In the genomic region with DNA sequence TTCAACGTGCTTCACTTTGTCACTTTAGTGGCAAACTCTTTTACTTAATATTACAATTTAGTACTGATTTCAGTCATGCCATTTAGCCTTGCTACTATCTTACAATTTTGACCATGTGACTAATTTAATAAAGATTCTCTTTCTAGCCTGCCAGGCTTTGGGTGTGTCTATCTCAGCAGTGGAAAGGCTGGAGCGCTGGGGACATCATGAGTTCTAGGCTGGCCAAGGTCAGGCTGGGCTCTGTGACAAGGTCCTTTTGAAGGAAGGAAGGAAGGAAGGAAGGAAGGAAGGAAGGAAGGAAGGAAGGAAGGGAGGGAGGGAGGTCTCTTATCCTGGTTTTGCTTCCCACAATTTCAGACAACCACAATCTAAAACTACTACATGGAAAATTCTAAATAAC, we compare ENCODE assay signal across 27 mouse cellular contexts. TPM values are rescaled to one million over a fixed set of nuclear protein-coding genes. Genes with fewer than 3 reads are reported as not detected.
"Had no signal": no experiment of that assay in that cellular context is flagged by ENCODE, and none has a peak within 500 bp of the region (broad histone marks: within the 10 kb centered on the region; RNA-seq: fewer than 3 reads in every experiment).

No protein-coding gene starts in this region.

- DNase-seq: gastrocnemius, adult 2 months; gastrocnemius, postnatal 10 days; gastrocnemius, postnatal 25 days; heart, adult 2 months; heart, postnatal 10 days; heart, postnatal 4 days; kidney, adult 18-20 months; kidney, adult 8-10 months; kidney, postnatal 10 days; kidney, postnatal 25 days; kidney, postnatal 4 days; liver; liver, embryonic 13.5 days; liver, postnatal 0 days had no signal

- H3K9me3 ChIP-seq: heart, embryonic 10.5 days; heart, embryonic 12.5 days; hindbrain, embryonic 10.5 days; hindbrain, embryonic 13.5 days; hindbrain, embryonic 15.5 days; intestine, embryonic 15.5 days; liver, embryonic 13.5 days; liver, embryonic 15.5 days had no signal

- H3K4me3 ChIP-seq: gastrocnemius, adult 2 months; heart, adult 2 months; heart, embryonic 10.5 days; heart, embryonic 12.5 days; hindbrain, embryonic 10.5 days; hindbrain, embryonic 13.5 days; hindbrain, embryonic 15.5 days; intestine, embryonic 15.5 days; layer of hippocampus, adult 2 months; left cerebral cortex, adult 2 months; liver, embryonic 13.5 days; liver, embryonic 15.5 days had no signal

- H3K4me2 ChIP-seq: heart, embryonic 12.5 days; hindbrain, embryonic 13.5 days; hindbrain, embryonic 15.5 days; intestine, embryonic 15.5 days; liver, embryonic 11.5 days; liver, embryonic 13.5 days; liver, embryonic 15.5 days had no signal

- H3K27ac ChIP-seq: gastrocnemius, adult 2 months; heart, adult 2 months; heart, embryonic 10.5 days; hindbrain, embryonic 10.5 days; hindbrain, embryonic 13.5 days; hindbrain, embryonic 15.5 days; intestine, embryonic 15.5 days; layer of hippocampus, adult 2 months; left cerebral cortex, adult 2 months; liver, embryonic 13.5 days; liver, embryonic 15.5 days had no signal

- H3K4me1 ChIP-seq: heart, embryonic 10.5 days; heart, embryonic 12.5 days; hindbrain, embryonic 10.5 days; hindbrain, embryonic 13.5 days; hindbrain, embryonic 15.5 days; intestine, embryonic 15.5 days; liver, embryonic 13.5 days; liver, embryonic 15.5 days had no signal

- ATAC-seq: inflammation-experienced regulatory T-cells, adult 6 months; intestine, embryonic 15.5 days; intestine, postnatal 0 days; liver, postnatal 0 days had no signal

- H3K36me3 ChIP-seq: heart, embryonic 10.5 days; hindbrain, embryonic 10.5 days; hindbrain, embryonic 13.5 days; hindbrain, embryonic 15.5 days; intestine, embryonic 15.5 days; liver, embryonic 13.5 days; liver, embryonic 15.5 days had no signal

- H3K9ac ChIP-seq: heart, embryonic 12.5 days; hindbrain, embryonic 13.5 days; hindbrain, embryonic 15.5 days; intestine, embryonic 15.5 days; liver, embryonic 13.5 days; liver, embryonic 15.5 days; liver, postnatal 0 days had no signal

- H3K27me3 ChIP-seq: heart, embryonic 12.5 days; hindbrain, embryonic 13.5 days; hindbrain, embryonic 15.5 days; intestine, embryonic 15.5 days; liver, embryonic 13.5 days; liver, embryonic 15.5 days had no signal

RNA-seq across cellular contexts. Expression of gene Cttnbp2, which starts 39.7 kb away (rescaled TPM):
- total RNA-seq: granulocyte monocyte progenitor cell, adult 5-6 weeks had no signal
